Mouse (Mus musculus): ENCODE data around the gene Nlgn1. TPM values are rescaled to one million over a fixed set of nuclear protein-coding genes. Genes with fewer than 3 reads are reported as not detected.

Gene Nlgn1
- polyA plus RNA-seq, 2 experiments, result 2.6 to 3.5 TPM

DNA sequence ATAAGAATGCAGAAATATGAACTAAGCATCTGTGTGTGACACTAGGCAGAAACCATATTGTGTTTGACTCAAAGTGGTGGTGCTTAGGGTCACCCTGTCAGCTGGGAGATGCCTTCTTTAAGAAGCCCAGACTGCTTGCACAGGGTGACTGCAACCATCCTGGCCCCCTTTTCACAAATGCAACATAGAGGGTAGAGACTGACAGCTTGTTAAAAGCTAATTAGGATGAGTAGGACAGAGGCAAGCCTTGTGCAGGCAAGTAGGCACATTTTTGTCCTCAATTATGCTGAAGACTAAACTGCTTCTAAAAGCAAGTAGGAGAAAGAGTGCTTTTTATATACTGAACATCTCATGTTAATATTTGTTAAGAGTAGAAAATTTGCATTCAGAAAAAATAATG is 558.8 kb downstream of the Nlgn1 start:
- no peak for ATAC-seq (ENCODE audit: low FRiP score, low read depth)
- no peak for TF ChIP-seq POLR2A (IDR thresholded peaks at IDR 0.05; ENCODE audit: borderline replicate concordance, extremely low read depth, insufficient read depth, insufficient read length)

DNA sequence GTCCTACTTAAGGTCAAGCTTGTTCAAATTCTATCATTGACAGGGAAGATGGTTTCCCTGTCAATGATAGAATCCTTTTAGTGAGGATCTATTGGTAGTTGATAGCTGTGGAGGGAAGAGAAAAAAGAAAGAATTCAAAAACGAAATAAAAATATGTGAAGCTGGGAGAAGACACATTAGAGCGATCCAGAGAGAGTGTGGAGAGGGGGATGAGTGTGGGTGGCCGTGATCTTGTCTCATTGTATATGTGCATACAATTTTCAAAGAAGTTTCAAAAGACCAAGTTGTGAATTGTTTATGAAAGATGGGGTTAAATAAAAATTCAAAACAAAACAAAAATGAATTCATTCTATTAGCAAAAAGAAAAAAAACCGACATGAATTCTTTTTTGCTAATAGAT is 568.6 kb downstream of the Nlgn1 start:
- Histone ChIP-seq H3K4me3 (replicated peaks; ENCODE audit: low read length) (no peak overlapping the region), H3K36me3 (ENCODE audit: control insufficient read depth, insufficient read depth, low read length) (no peaks in the 10 kb centered on the region), H3K27ac (replicated peaks; ENCODE audit: low read depth, low read length) (no peak overlapping the region), H3K9me3 (ENCODE audit: control insufficient read depth, low read length) (no peaks in the 10 kb centered on the region), H3K4me1 (ENCODE audit: control insufficient read depth, insufficient read depth, low read length) (no peaks in the 10 kb centered on the region), H3K9ac (ENCODE audit: low read depth, low read length, severe bottlenecking) (no peak overlapping the region), H3K4me2 (replicated peaks; ENCODE audit: low read depth, low read length, severe bottlenecking) (no peak overlapping the region), H3K27me3 (ENCODE audit: control insufficient read depth, insufficient read depth, low read length) (no peaks in the 10 kb centered on the region)
- no peak for TF ChIP-seq POLR2A (IDR thresholded peaks at IDR 0.05; ENCODE audit: borderline replicate concordance, extremely low read depth, insufficient read depth, insufficient read length)
- DNase-seq (ENCODE audit: low spot score) (no peak), ATAC-seq (ENCODE audit: low FRiP score, low read depth) (no peak)
- 90% methylated on average over 4 of the region's 4 CpGs for WGBS

More for the DNA sequence above, 558.8 kb downstream of the Nlgn1 start:
- Histone ChIP-seq H3K36me3 (ENCODE audit: control insufficient read depth, insufficient read depth, low read length) (no peaks in the 10 kb centered on the region), H3K27ac (replicated peaks; ENCODE audit: low read depth, low read length) (no peak overlapping the region), H3K4me1 (ENCODE audit: control insufficient read depth, insufficient read depth, low read length) (no peaks in the 10 kb centered on the region), H3K9me3 (ENCODE audit: control insufficient read depth, low read length) (no peaks in the 10 kb centered on the region), H3K9ac (ENCODE audit: low read depth, low read length, severe bottlenecking) (no peak overlapping the region), H3K27me3 (ENCODE audit: control insufficient read depth, insufficient read depth, low read length) (no peaks in the 10 kb centered on the region), H3K4me2 (replicated peaks; ENCODE audit: low read depth, low read length, severe bottlenecking) (no peak overlapping the region), H3K4me3 (replicated peaks; ENCODE audit: low read length) (no peak overlapping the region)
- DNase-seq (ENCODE audit: low spot score), result no peak

- DNase-seq (ENCODE audit: low spot score), result no peak
- H3K4me2 ChIP-seq (replicated peaks; ENCODE audit: low read depth, low read length, severe bottlenecking), result no peak overlapping the region
- no peak for ATAC-seq (ENCODE audit: low FRiP score, low read depth)
- H3K27ac ChIP-seq (replicated peaks; ENCODE audit: low read depth, low read length), result no peak overlapping the region
- no peaks in the 10 kb centered on the region for H3K4me1 ChIP-seq (ENCODE audit: control insufficient read depth, insufficient read depth, low read length)
- H3K36me3 ChIP-seq (ENCODE audit: control insufficient read depth, insufficient read depth, low read length), result no peaks in the 10 kb centered on the region
- H3K9me3 ChIP-seq (ENCODE audit: control insufficient read depth, low read length), result no peaks in the 10 kb centered on the region
- no peaks in the 10 kb centered on the region for H3K27me3 ChIP-seq (ENCODE audit: control insufficient read depth, insufficient read depth, low read length)
- H3K4me3 ChIP-seq (replicated peaks; ENCODE audit: low read length), result no peak overlapping the region
- WGBS, result 87% methylated on average over 2 of the region's 2 CpGs
- no peak overlapping the region for H3K9ac ChIP-seq (ENCODE audit: low read depth, low read length, severe bottlenecking)
- no peak for TF ChIP-seq POLR2A (IDR thresholded peaks at IDR 0.05; ENCODE audit: borderline replicate concordance, extremely low read depth, insufficient read depth, insufficient read length)
Measured at GRCm38 (mm10) chr3:25757813-25758212, 574.4 kb downstream of the Nlgn1 start.

GRCm38 (mm10) chr3:25724111-25724510 is 608.1 kb downstream of the Nlgn1 start:
- H3K4me3 ChIP-seq (replicated peaks; ENCODE audit: low read length), result no peak overlapping the region
- ATAC-seq (ENCODE audit: low FRiP score, low read depth) (no peak), DNase-seq (ENCODE audit: low spot score) (no peak)
- no peak for TF ChIP-seq POLR2A (IDR thresholded peaks at IDR 0.05; ENCODE audit: borderline replicate concordance, extremely low read depth, insufficient read depth, insufficient read length)
- H3K36me3 ChIP-seq (ENCODE audit: control insufficient read depth, insufficient read depth, low read length), result no peaks in the 10 kb centered on the region
- H3K9me3 ChIP-seq (ENCODE audit: control insufficient read depth, low read length), result no peaks in the 10 kb centered on the region
- 82% methylated on average over 1 of the region's 1 CpGs for WGBS
- no peak overlapping the region for H3K27ac ChIP-seq (replicated peaks; ENCODE audit: low read depth, low read length)
- no peaks in the 10 kb centered on the region for H3K27me3 ChIP-seq (ENCODE audit: control insufficient read depth, insufficient read depth, low read length)
- H3K4me1 ChIP-seq (ENCODE audit: control insufficient read depth, insufficient read depth, low read length), result no peaks in the 10 kb centered on the region
- H3K4me2 ChIP-seq (replicated peaks; ENCODE audit: low read depth, low read length, severe bottlenecking), result no peak overlapping the region
- H3K9ac ChIP-seq (ENCODE audit: low read depth, low read length, severe bottlenecking), result no peak overlapping the region

DNA sequence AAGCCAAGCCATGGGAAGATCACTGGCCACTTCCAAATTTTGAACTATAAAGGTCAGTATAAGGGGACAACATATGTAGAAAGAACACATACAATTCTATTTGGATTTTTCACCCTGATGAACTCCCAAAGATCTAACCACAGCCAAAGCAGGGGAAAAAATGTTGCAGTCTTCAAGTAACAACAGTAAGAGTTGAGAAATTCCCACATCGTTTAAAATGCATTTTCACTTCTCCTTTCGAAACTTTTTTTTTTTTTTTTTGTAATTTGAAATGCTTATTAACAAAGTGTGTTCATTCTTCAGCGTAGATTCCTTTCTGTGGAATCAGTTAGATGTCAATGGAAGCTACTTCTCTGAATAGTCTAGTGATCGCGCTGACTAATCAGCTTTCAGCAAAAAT is 610.8 kb downstream of the Nlgn1 start:
- no peak for TF ChIP-seq POLR2A (IDR thresholded peaks at IDR 0.05; ENCODE audit: borderline replicate concordance, extremely low read depth, insufficient read depth, insufficient read length)
- DNase-seq (ENCODE audit: low spot score) (no peak), ATAC-seq (ENCODE audit: low FRiP score, low read depth) (no peak)
- Histone ChIP-seq H3K27me3 (ENCODE audit: control insufficient read depth, insufficient read depth, low read length) (no peaks in the 10 kb centered on the region), H3K4me3 (replicated peaks; ENCODE audit: low read length) (no peak overlapping the region), H3K4me2 (replicated peaks; ENCODE audit: low read depth, low read length, severe bottlenecking) (no peak overlapping the region), H3K4me1 (ENCODE audit: control insufficient read depth, insufficient read depth, low read length) (no peaks in the 10 kb centered on the region), H3K27ac (replicated peaks; ENCODE audit: low read depth, low read length) (no peak overlapping the region), H3K9ac (ENCODE audit: low read depth, low read length, severe bottlenecking) (no peak overlapping the region), H3K9me3 (ENCODE audit: control insufficient read depth, low read length) (no peaks in the 10 kb centered on the region), H3K36me3 (ENCODE audit: control insufficient read depth, insufficient read depth, low read length) (no peaks in the 10 kb centered on the region)
- WGBS, result 87% methylated on average over 5 of the region's 5 CpGs

- no peak overlapping the region for H3K27ac ChIP-seq (replicated peaks; ENCODE audit: low read depth, low read length)
- H3K36me3 ChIP-seq (ENCODE audit: control insufficient read depth, insufficient read depth, low read length), result no peaks in the 10 kb centered on the region
- no peak overlapping the region for H3K9ac ChIP-seq (ENCODE audit: low read depth, low read length, severe bottlenecking)
- no peak overlapping the region for H3K4me3 ChIP-seq (replicated peaks; ENCODE audit: low read length)
- H3K27me3 ChIP-seq (ENCODE audit: control insufficient read depth, insufficient read depth, low read length), result no peaks in the 10 kb centered on the region
- no peak overlapping the region for H3K4me2 ChIP-seq (replicated peaks; ENCODE audit: low read depth, low read length, severe bottlenecking)
- 75% methylated on average over 2 of the region's 2 CpGs for WGBS
- TF ChIP-seq POLR2A (IDR thresholded peaks at IDR 0.05; ENCODE audit: borderline replicate concordance, extremely low read depth, insufficient read depth, insufficient read length), result no peak
- DNase-seq (ENCODE audit: low spot score), result no peak
- H3K9me3 ChIP-seq (ENCODE audit: control insufficient read depth, low read length), result no peaks in the 10 kb centered on the region
- H3K4me1 ChIP-seq (ENCODE audit: control insufficient read depth, insufficient read depth, low read length), result no peaks in the 10 kb centered on the region
- ATAC-seq (ENCODE audit: low FRiP score, low read depth), result no peak
Measured at GRCm38 (mm10) chr3:25707380-25707779, 624.9 kb downstream of the Nlgn1 start.

All from limb, embryonic 14.5 days (tissue).